Mouse (Mus musculus) ovary, postnatal 14 days (tissue): Measurements from ENCODE around the gene Ube2m.

Experiments used
- DNase-seq: peaks from one replicate; pipeline ENCODE4 v3.0.0; 2022; ENCODE audit warnings: low spot score

Gene Ube2m

GRCm38 (mm10) chr7:12998851-12999250 is 39.2 kb downstream of the Ube2m start, which contains the start of gene Trim28:
Gene Trim28 (plus strand): TSS chr7:12999114.
- DNase-seq, result no peak

GRCm38 (mm10) chr7:12998053-12998452 is 40.0 kb downstream of the Ube2m start, which contains the start of gene Slc27a5:
Gene Slc27a5 (minus strand): TSS chr7:12998192.
- DNase-seq, result no peak

- DNase-seq, result no peak
Observed at GRCm38 (mm10) chr7:12997230-12997629, 40.8 kb downstream of the Ube2m start.

- no peak for DNase-seq
Observed at GRCm38 (mm10) chr7:12995862-12996261, 42.2 kb downstream of the Ube2m start.

GRCm38 (mm10) chr7:12993148-12993547 is 44.9 kb downstream of the Ube2m start:
- DNase-seq, result no peak

GRCm38 (mm10) chr7:12992222-12992621 is 45.9 kb downstream of the Ube2m start:
- DNase-seq, result no peak

- DNase-seq, result no peak
Observed at GRCm38 (mm10) chr7:12987409-12988189, 50.5 kb downstream of the Ube2m start.

- no peak for DNase-seq
Observed at GRCm38 (mm10) chr7:12986906-12987305, 51.2 kb downstream of the Ube2m start.

- DNase-seq, result no peak
Observed at GRCm38 (mm10) chr7:12985724-12986123, 52.4 kb downstream of the Ube2m start.
